Mouse (Mus musculus) B cell, adult 2 months (primary cell): ENCODE measurements around the gene Lhx8.

Source experiments
- DNase-seq, 2 experiments: peaks; one replicate each; pipeline ENCODE4 v3.0.0; 2022

The Lhx8 gene

DNA sequence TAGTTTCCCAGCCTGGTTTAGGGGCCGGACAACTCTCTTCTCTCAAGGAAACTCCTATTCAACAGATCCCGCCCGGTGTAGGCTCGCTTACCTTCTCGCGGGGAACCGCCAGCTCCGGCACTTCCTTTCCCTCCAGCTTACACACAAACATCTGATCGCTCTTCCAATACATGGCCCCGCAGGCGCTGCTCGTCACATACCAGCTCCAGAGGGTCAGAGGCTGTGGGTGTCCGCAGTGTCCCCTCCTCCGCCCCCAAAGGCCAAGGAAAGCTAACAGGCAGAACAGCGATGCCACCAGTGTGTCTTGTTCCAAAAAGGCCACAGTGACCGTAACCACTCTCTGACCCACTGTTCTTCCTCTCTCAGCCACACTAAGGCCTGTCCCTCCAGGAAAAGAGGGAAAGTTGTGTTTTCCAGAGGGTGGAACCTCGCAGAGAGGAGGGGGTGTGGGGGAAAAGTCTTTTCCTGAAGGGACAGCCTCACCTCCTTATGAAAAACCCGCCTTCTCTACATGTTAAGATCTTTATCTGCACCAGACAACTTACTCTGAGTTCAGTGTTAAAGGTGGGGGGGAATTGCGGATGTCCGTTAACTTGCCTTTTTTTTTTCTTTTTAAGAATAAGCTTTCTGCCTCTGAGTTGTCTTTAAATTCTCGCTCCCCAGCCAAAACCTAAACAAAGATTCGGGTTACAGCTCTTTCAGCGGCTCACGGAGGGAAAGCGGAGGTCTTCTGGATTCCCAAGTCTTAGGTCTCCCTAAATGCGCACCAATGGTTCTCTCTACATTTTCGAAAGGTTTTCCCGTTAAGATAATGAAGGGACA lies at the start of gene Lhx8:
TSS of gene Lhx8 (minus strand) at position 479 of the 822 bp plus-strand sequence.
- no peak for DNase-seq

GRCm38 (mm10) chr3:154373536-154373935 lies 43.1 kb upstream of the Lhx8 start:
- DNase-seq, result no peak

- no peak for DNase-seq
These were observed 42.2 kb upstream of the Lhx8 start for GRCm38 (mm10) chr3:154372688-154373087.

DNA sequence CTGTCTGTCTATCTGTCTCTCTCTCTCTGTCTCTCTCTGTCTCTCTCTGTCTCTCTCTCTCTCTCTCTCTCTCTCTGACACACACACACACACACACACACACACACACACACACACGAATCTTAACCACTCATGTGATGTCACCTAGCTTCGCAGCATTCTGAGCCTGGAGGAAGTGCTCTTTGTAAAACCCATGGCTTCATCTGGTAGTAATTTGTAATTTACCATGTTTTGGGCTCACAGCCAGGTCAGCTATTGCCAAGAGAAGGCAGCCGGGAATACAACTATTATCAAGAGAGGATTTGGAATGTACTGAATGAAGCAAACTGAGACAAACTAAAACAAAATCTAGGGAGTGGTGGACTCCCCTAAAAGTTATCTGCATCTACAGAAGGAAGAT lies 36.9 kb upstream of the Lhx8 start:
- no peak for DNase-seq

- DNase-seq, result no peak
These were observed 34.2 kb upstream of the Lhx8 start for GRCm38 (mm10) chr3:154364604-154365209.

DNA sequence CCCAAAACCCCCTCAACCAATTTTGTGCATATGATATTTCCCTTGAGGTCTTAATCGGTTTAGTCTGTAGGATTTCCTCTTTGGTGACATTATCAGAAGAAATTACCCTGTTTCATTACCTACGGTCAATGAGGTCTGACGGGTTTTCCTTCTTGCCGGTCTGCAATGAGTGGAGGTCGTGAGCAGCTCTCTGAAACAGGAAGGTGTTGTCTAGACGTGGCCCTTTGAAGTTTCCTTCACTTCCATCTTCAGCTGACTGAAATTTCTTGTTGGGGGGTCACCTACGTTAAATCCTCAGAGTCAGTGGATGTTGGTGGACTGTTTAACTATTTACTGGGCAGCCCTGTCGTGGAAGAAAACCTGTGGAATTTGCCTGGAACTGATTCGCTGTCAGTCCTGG lies 33.0 kb upstream of the Lhx8 start:
- no peak for DNase-seq

DNA sequence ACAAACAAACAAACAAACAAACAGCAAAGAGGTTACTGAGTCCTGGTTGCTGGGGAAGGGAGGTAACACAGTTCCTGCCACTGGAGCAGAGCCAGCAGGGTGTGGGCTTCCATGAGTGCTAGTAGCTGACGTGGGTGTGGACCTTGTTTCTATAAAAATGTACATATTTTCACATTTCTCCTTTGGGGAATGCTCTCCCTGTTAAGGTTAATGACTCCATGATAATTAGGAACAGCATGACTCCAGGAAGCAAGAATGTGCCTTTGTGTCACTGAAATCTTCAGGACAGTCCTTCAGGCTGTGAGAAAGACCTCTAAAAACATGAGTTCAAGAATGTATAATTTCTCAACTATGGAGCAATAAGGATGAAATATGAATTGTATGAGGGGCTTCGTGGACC lies 28.8 kb upstream of the Lhx8 start:
- DNase-seq, result no peak

GRCm38 (mm10) chr3:154340294-154340914 lies 9.9 kb upstream of the Lhx8 start:
- no peak for DNase-seq

DNA sequence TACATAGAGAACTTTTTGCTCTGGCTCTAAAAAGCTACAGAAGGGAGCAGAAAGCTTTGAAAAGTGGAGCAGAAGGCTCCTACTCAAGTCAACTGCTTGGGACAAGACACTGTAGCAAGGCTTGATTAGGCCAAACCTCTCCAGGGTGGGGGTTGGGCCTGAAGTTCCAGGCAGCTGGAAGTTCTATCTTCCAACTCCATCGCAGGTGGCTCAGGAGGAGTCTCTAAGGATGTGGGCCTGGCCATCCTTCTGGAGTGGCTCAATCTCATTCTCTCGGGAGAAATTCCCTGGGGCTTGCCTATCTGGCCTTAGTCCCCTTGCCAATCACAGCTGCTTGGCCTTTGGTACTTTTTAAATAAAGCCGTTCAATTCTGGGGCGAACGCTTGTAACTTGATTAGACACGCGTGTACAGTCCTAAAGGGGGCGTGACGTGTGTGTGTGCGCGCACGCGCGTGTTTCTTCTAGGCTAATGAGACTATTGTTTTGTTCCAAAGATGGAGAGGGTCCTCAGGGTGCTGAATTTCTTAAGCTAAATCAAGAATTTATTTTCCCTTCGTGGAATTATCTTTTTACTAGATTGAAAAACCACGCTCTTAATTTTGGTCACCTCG lies 9.3 kb upstream of the Lhx8 start:
- DNase-seq, result no peak

GRCm38 (mm10) chr3:154334806-154335205 lies 4.3 kb upstream of the Lhx8 start:
- no peak for DNase-seq

DNA sequence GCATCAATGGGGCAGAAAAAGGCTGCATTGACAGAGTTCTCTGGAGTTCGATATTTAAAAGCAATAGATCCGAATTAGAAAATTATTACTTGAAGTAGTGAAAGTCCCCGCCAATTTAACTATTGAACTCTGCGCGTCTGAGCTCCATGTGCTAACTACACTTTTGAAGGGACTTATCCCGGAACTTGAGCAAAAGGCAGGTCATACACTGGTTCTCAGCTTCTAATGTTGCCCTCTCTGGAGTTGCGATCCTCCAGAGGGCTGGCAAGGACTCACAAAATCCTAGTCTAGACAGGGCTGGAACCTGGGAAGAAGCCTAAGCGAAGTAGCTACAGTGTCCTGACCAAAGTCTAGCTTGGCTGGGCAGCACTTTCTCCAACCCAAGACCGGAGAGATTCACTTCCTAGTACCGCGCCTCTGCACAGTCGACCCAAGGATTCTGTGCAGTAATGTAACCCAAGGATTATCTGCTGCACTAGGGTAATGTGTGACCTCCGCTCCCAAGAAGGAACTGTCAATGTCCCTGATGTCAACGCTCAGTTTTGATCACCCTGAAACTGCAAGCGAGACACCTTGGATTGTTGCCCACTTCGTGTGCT lies 3.0 kb upstream of the Lhx8 start:
- DNase-seq, result no peak

DNA sequence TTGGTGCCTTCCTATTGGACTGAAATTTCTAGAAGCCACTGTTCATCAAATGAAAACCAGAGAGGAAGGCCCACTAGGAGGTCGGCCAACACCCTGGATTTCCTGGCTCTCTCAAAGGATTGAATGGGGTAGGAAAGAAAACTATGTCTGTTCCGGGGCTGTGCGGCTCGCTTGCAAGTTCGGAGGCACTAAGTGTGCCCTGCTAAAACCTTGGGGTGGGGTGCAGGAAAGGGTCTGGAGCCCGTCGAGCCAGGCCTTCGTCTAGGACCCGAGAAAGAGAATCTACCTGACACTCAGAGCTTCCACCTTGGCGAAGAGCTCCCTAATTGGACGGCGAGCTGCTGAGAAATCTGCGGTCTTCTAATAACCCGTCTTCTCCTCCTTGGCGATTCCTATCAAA lies 2.5 kb upstream of the Lhx8 start:
- no peak for DNase-seq

DNA sequence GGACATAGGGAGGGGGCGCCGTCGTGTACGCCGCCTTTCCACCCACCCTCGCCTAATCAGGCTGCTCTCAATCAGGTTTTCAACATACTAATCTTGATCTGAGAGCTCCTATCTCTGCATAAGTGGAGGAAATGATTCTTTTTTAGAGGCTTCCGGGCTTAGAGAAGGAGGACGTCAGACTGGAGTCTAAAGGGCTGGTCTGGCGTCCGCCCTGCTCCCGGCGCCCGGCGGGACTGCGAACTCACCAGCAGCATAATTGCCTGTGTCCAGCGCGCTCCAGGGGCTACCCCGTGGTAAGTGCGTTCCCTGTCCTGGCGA lies 1.7 kb upstream of the Lhx8 start:
- no peak for DNase-seq

DNA sequence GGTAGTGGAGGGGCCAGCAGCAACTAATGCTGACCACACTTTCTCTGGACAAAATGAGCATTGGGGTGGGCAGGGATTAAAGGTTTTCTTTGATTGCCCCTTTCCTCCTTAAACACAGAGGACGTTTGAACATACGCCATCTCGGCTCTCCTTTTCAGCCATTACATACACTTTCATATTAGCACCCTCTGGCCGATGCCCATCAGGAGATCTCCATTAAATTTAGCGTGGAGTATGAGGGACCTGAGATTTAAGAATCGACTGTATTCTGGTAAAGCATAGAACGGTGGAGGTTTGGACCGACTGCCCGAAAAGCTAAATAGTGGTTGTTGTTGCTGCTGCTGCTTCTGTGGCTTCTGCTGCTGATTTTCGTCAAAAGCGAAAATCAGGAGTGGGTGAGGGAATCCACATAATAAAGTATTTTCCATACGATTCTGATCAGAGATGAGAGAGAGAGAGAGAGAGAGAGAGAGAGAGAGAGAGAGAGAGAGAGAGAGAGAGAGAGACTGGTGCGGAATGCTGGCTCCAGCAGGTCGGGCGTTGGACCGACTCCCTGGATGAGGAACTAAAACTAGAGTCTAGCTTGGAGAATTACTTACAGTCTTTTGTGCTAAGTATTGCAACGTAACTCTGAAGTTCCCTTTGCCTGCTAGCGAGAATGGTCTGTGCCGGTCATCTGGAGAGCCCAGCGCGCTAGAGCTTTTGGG lies 1.2 kb upstream of the Lhx8 start:
- no peak for DNase-seq

DNA sequence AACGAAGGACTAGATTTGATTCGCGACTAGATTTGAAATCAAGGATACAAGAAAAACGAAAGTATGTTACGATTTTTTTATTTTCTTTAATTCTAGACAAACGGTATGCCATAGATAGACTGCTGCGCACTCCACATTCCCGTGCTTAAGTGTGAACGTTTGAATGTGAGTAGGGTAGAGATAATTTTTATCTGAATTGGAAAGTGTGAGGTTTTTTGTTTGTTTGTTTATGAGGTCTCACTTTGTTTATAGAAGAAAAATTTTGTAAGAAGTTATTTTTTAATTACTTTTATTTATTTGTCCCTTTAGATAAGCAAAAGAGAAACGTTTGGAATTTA lies 513 bp upstream of the Lhx8 start:
- DNase-seq, result no peak

GRCm38 (mm10) chr3:154329323-154330180 lies 907 bp downstream of the Lhx8 start:
- DNase-seq, result no peak

DNA sequence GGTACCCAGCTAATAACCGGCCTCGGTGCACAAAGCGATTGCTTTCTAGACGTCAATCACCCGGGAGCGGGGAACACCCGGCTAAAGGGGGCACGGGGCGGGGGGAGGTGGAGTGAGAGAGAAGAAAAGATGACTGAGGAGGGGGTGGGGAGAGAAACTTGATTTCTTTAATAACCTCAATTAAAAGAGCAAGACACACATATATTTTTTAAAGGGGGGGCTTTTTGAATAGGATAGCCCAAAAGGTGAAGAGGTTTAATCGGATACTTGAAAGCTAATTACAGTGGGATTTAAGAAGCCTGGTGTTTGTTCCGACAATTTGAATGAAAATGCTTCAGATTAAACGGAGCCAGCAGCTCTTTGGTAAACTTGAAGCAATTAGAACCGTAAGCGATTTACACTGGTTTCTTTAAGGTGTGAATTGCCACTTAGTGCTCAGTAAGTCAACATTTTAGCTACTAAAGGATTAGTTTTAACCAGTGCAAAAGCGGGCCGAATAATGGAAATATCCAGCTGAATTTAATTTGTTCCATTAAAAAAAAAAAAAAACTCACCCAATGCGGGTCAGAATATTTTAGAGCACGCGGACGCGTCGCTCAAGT lies 1.6 kb downstream of the Lhx8 start:
- no peak for DNase-seq

DNA sequence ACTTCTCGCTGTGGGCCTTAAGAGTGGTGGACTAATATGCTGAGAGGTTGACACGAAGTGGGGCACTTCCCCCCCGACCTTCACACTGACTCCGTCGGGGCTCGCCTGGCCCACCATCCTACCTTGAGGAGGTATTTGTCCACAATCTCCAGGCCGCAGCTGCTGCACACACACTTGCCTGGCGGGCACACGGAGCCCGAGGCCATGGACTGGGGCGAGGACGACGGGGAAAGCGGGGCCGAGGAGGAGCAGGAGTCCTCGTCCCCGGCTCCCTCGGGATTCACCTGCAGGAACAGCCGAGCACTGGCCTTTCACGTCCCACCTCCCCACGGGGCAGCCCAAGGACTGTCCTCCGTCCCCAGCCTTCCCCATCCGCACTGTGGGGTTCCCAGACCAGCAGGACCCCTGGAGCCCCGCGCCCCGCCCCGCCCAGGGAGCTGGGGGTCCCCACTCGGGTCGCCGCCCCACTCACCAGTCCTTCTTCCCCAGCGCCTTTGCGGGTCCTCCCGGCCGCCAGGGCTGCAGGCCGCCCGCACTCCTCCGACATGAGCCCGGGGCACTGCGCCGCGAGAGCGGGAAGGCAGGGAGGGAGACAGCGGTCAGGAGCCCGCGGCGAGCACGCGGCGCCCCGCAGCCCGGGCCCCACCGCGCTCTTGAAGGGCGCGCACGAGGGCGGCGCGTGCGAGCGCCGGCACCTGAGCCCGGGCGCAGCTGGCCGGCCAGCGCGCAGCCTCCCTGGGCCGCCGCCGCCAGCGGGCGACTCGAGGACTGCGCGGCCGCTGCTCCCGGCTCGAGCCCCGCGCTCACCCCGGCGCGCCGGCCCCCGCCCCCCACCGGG lies 2.4 kb downstream of the Lhx8 start:
- DNase-seq, result no peak

DNA sequence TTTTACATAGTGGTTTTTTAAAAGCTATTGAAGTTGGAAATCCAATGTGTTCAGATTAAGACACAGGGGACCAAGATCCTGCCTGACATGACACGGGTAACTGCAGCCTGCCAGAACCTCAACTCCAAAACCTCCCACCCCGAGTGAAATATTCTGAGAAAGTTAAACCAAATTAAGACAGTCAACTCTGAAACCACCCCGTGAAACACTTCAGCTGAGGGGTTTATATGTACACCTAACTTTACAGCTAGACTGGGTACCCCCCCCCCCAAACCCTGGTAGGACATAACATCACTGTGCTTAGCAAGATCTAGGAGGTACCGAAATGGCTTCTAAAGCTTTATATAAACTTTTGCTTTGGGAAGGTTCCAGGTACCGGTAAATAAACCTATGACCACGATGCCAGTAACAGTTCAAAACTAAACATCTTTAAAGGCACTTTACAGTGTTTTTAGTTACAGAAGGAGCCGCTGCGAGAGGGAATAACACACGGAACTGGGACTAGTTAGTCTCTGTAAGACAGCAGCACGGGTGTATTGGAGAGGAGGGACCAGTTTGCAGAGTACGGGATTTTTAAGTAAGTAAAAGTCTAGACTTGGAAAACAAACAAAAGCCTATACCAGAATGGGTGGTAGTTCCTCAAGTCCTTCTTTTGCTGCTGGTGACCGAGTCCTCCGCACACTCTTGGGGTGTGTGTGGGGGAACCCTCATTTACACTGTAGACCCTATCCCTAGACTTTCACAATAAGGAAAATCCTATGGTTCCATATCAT lies 3.2 kb downstream of the Lhx8 start:
- DNase-seq, result no peak
